Mouse (Mus musculus) bone marrow macrophage, adult 2 months (primary cell): ENCODE data around the gene Gstt1.

Experiments
- CTCF ChIP-seq: IDR thresholded peaks from 2 replicates; pipeline ENCODE4 v1.5.1; 2012; ENCODE audit warnings: low read depth, mild to moderate bottlenecking, low read length, moderate library complexity
- POLR2A ChIP-seq: IDR thresholded peaks from 2 replicates; pipeline ENCODE4 v1.6.1; 2012; ENCODE audit warnings: mild to moderate bottlenecking, low read depth, low read length, borderline replicate concordance

- no peak for TF ChIP-seq CTCF
- TF ChIP-seq POLR2A = no peak
Measured at GRCm38 (mm10) chr10:75818641-75819040, 20.3 kb upstream of the Gstt1 start.
